Mouse (Mus musculus) limb, embryonic 10.5 days (tissue): ENCODE data around the gene Pradc1. TPM values are rescaled to one million over a fixed set of nuclear protein-coding genes. Genes with fewer than 3 reads are reported as not detected.

Source experiments
- DNase-seq: peaks from one replicate; pipeline ENCODE4 v3.0.0-alpha.2; 2017; ENCODE audit warnings: low spot score
- H3K27ac ChIP-seq: fragments of 300-500 bp; sonication (generic); 2 replicates; pipeline ENCODE4 v1.5.1; 2016; ENCODE audit warnings: mild to moderate bottlenecking
- H3K27me3 ChIP-seq: fragments of 300-500 bp; sonication (generic); 2 replicates; pipeline ENCODE4 v1.6.1; 2016; ENCODE audit warnings: low read depth, mild to moderate bottlenecking; ENCODE audit not compliant: poor library complexity, severe bottlenecking
- H3K36me3 ChIP-seq: fragments of 300-500 bp; sonication (generic); 2 replicates; pipeline ENCODE4 v1.6.1; 2016; ENCODE audit warnings: mild to moderate bottlenecking, moderate library complexity
- H3K4me1 ChIP-seq: fragments of 300-500 bp; sonication (generic); 2 replicates; pipeline ENCODE4 v1.6.1; 2016
- H3K4me3 ChIP-seq: fragments of 300-500 bp; sonication (generic); 2 replicates; pipeline ENCODE4 v1.5.1; 2016; ENCODE audit warnings: mild to moderate bottlenecking, moderate library complexity
- H3K9me3 ChIP-seq: fragments of 300-500 bp; sonication (generic); replicated peaks from 2 replicates; pipeline ENCODE4 v1.6.1; 2016; ENCODE audit warnings: mild to moderate bottlenecking
- WGBS: fragments of 180-500 bp; shearing (Covaris S2); methylation state at CpG from one replicate; pipeline ENCODE4 v1.1.7; 2016; 5-methylcytosine and 5-hydroxymethylcytosine counted together
- polyA plus RNA-seq: library from polyadenylated mRNA; unstranded; fragments of >200 nt; fragmentation: Nextera tagmentation; extraction: Ambion mirVana; gene quantifications from 2 replicates; pipeline ENCODE4 v1.2.1, GENCODE M21; 2016

Pradc1 gene
- polyA plus RNA-seq, 1 experiment from 2014 or later = 29.0 TPM

DNA sequence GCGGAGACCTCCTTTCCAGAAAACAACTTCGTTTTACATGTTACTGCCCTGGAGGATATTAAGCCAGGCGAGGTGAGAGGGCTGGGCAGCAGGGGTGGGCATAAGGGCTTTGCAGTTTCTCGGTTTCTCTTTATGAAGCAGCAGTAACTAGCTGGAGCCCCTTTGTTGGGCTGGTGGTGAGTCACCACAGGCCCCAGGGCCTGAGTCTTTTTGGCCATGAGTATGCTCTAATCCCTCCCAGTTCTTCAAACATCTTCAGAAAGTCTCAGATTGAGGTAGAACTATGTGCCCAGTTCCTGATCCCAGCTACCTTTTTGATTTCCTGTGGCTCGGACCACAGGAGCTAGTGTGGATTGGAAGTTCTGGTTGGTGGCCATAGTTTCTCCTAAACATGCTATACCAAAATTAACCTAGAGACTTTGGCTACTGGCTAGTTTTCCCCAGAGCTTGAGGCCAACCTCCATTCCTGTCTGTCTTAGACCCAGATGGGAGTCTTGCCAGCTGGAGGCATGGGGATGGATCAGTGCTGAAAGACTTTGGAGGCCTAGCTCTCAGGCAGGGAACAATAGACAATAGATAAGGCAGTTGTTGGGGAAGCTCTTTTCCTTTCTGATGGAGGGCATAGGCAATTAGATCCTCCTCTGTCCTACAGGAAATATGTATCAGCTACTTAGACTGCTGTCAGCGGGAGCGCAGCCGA lies 7.4 kb downstream of the Pradc1 start:
- H3K4me1 ChIP-seq = no peaks in the 10 kb centered on the region
- WGBS = 89% methylated on average over 8 of the region's 8 CpGs
- no peak overlapping the region for H3K27ac ChIP-seq
- no peak for DNase-seq
- H3K9me3 ChIP-seq = no peaks in the 10 kb centered on the region
- H3K4me3 ChIP-seq = no peak overlapping the region
- peaks cover 82% of the 10 kb centered on the region for H3K36me3 ChIP-seq
- H3K27me3 ChIP-seq = no peaks in the 10 kb centered on the region

DNA sequence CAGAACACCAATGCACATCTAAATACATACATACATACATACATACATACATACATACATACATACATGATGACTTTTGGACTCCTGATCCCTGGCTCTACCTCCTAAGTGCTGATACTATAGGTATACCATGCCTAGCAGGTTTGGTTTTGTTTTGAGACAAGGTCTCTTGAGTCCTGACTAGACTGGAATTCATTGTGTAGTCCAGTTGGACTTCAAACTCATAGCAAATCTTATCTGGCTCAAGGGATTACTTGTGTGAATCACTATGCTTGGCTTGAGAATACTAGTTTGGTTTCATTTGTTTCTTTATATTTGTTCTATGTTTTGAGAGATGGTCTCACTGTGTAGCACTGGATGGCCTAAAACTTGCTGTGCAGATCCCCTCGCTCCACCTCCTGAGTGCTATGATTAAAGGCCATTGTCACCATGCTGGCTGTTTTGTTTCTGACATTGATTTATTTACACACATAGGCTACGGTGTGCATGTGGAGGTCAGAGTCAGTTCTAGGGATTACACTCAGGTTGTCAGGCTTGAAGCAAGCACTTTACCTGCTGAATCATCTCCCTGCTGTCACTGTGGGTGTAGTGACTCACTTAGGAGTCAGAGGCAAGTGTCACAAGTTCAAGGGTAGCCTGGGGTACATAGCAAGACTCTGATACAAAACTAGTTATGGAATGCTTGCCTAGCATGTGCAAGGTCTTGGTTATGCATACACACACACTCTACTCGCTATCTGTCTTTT lies 8.1 kb downstream of the Pradc1 start:
- no peak overlapping the region for H3K27ac ChIP-seq
- no peaks in the 10 kb centered on the region for H3K27me3 ChIP-seq
- no peaks in the 10 kb centered on the region for H3K9me3 ChIP-seq
- H3K36me3 ChIP-seq = peaks cover 89% of the 10 kb centered on the region
- 91% methylated on average over 3 of the region's 3 CpGs for WGBS
- H3K4me3 ChIP-seq = no peak overlapping the region
- H3K4me1 ChIP-seq = no peaks in the 10 kb centered on the region
- DNase-seq = no peak

- H3K27ac ChIP-seq = no peak overlapping the region
- no peaks in the 10 kb centered on the region for H3K4me1 ChIP-seq
- no peaks in the 10 kb centered on the region for H3K9me3 ChIP-seq
- no peak for DNase-seq
- H3K36me3 ChIP-seq = peaks cover 81% of the 10 kb centered on the region
- H3K4me3 ChIP-seq = no peak overlapping the region
- WGBS = 92% methylated on average over 4 of the region's 4 CpGs
- no peaks in the 10 kb centered on the region for H3K27me3 ChIP-seq
These were observed 10.6 kb downstream of the Pradc1 start for GRCm38 (mm10) chr6:85441142-85441541.

- H3K36me3 ChIP-seq = peaks cover 38% of the 10 kb centered on the region
- no peaks in the 10 kb centered on the region for H3K9me3 ChIP-seq
- no peak overlapping the region for H3K27ac ChIP-seq
- WGBS = 90% methylated on average over 5 of the region's 6 CpGs
- H3K27me3 ChIP-seq = no peaks in the 10 kb centered on the region
- peaks cover 14% of the 10 kb centered on the region for H3K4me1 ChIP-seq
- DNase-seq = no peak
- no peak overlapping the region for H3K4me3 ChIP-seq
These were observed 15.1 kb downstream of the Pradc1 start for GRCm38 (mm10) chr6:85436631-85437030.

DNA sequence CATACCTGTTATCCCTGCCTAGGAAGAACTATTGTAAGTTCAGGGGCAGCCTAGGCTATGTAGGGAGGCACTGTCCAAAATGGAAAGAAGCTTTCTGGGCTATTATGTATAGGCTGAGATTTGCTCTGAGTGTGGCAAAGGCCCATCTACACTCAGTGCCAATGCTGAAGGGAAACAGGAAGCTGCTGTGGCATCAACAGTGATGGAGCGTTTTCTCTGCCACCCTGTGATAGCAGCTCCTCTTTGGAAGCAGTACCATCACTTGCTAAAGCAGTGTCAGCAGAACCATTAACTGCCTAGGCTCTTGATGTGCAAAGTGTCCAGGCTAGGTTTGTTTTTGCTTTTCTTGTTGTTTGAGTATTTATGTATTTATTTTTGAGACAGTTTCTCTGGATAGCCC lies 15.6 kb downstream of the Pradc1 start:
- 93% methylated on average over 1 of the region's 1 CpGs for WGBS
- H3K4me1 ChIP-seq = peaks cover 17% of the 10 kb centered on the region
- H3K27me3 ChIP-seq = no peaks in the 10 kb centered on the region
- no peak for DNase-seq
- H3K9me3 ChIP-seq = no peaks in the 10 kb centered on the region
- no peak overlapping the region for H3K4me3 ChIP-seq
- peaks cover 34% of the 10 kb centered on the region for H3K36me3 ChIP-seq
- no peak overlapping the region for H3K27ac ChIP-seq

DNA sequence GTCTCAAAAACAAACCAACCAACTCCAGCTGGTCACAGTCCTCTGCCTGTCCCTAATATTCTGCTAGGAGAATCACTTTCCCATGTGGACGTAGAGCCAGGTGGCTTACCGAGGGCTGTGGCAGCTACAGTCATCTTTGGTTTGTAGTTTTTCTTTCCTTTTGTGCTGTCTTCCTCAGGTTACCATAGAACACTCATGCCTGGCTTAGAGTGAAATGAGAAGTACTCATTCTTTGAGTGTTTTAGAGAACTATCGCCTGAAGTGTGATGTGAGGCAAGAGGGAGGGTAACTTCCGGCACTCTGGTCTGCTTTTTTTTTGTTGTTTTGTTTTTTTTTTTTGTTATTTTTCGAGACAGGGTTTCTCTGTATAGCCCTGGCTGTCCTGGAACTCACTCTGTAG lies 17.9 kb downstream of the Pradc1 start:
- H3K4me1 ChIP-seq = peaks cover 17% of the 10 kb centered on the region
- H3K27ac ChIP-seq = no peak overlapping the region
- no peaks in the 10 kb centered on the region for H3K27me3 ChIP-seq
- 84% methylated on average over 5 of the region's 5 CpGs for WGBS
- H3K4me3 ChIP-seq = no peak overlapping the region
- H3K36me3 ChIP-seq = peaks cover 10% of the 10 kb centered on the region
- DNase-seq = no peak
- no peaks in the 10 kb centered on the region for H3K9me3 ChIP-seq

GRCm38 (mm10) chr6:85431842-85432431 lies 19.8 kb downstream of the Pradc1 start, which contains the start of gene Smyd5:
Gene Smyd5, plus strand, starts transcription at chr6:85431989.
- H3K9me3 ChIP-seq = no peaks in the 10 kb centered on the region
- H3K36me3 ChIP-seq = no peaks in the 10 kb centered on the region
- peaks cover 9% of the 10 kb centered on the region for H3K27me3 ChIP-seq
- peak within 1 kb of the TSS; percentile 92 for H3K27ac ChIP-seq
- DNase-seq = peak; percentile 93
- WGBS = 1% methylated on average over 38 of the region's 39 CpGs
- H3K4me1 ChIP-seq = peaks cover 17% of the 10 kb centered on the region
- peak within 1 kb of the TSS; percentile 99 for H3K4me3 ChIP-seq

- Histone ChIP-seq H3K4me3 (peak overlapping the region; percentile 99), H3K27me3 (peaks cover 15% of the 10 kb centered on the region), H3K4me1 (peaks cover 17% of the 10 kb centered on the region), H3K9me3 (no peaks in the 10 kb centered on the region), H3K27ac (peak overlapping the region; percentile 92), H3K36me3 (no peaks in the 10 kb centered on the region)
- WGBS = 48% methylated on average over 8 of the region's 8 CpGs
- no peak for DNase-seq
These were observed 20.4 kb downstream of the Pradc1 start for GRCm38 (mm10) chr6:85431274-85431841.

DNA sequence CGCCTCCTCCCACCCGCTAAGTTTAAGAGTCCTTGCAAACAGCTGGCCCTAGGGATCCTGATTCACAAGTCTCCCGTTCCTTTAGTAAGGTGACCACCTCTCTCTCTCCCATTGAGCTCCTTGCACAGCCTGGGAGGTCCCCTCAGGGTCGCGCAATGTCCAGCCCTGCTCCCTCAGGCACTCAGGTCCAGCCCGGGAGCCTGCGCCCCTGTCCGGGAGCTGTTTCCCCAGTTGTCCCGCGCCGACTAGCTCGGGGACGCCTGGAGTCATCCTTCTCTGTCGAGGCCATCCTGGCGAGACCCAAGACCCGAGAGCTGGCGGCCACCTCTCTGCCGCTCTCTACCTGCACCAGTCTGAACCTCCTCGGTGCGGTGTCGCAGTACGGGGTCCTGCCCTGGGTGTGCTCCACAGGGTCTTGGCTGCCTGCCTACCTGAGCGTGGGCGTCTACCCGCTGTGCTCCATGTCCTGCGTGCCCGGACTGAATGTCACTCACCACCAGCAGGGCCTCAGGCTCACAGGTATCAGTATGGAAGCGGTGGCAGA lies 27.9 kb downstream of the Pradc1 start, which contains the start of gene Noto:
Gene Noto, plus strand, starts transcription at position 51 of the 544 bp plus-strand sequence.
- Histone ChIP-seq H3K36me3 (no peaks in the 10 kb centered on the region), H3K4me3 (peak within 1 kb of the TSS; percentile 4; the same call in 1 of the 2 replicates), H3K4me1 (peaks cover 10% of the 10 kb centered on the region), H3K27me3 (peaks cover 73% of the 10 kb centered on the region), H3K9me3 (no peaks in the 10 kb centered on the region), H3K27ac (no peak within 1 kb of the TSS)
- 11% methylated on average over 28 of the region's 28 CpGs for whole genome bisulfite sequencing
- DNase-seq = peak; percentile 41

DNA sequence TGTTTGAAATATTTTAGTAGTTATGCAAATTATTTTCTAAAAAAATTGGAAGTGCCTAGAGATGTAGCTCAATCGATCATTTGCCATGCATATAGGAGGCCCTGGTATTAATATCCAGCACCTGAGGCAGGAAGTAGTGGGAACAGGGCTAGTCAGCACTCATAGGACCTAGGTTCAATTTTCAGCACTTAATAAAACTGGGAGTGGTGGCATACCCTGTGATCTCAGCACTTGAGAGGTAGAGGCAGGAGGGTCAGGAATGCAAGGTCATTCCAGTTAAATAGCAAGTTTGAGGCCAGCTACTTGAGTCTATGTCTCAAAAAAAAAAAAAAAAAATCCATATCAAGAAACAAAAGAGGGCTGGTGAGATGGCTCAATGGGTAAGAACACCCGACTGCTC lies 32.6 kb downstream of the Pradc1 start:
- no peak overlapping the region for H3K4me3 ChIP-seq
- no peaks in the 10 kb centered on the region for H3K9me3 ChIP-seq
- no peak for DNase-seq
- peaks cover 48% of the 10 kb centered on the region for H3K27me3 ChIP-seq
- no peak overlapping the region for H3K27ac ChIP-seq
- H3K4me1 ChIP-seq = peaks cover 9% of the 10 kb centered on the region
- WGBS = 89% methylated on average over 2 of the region's 2 CpGs
- H3K36me3 ChIP-seq = no peaks in the 10 kb centered on the region

- no peaks in the 10 kb centered on the region for H3K4me1 ChIP-seq
- WGBS = 49% methylated on average over 3 of the region's 3 CpGs
- H3K9me3 ChIP-seq = no peaks in the 10 kb centered on the region
- H3K27me3 ChIP-seq = peaks cover 17% of the 10 kb centered on the region
- no peak overlapping the region for H3K4me3 ChIP-seq
- H3K36me3 ChIP-seq = no peaks in the 10 kb centered on the region
- H3K27ac ChIP-seq = no peak overlapping the region
- no peak for DNase-seq
These were observed 35.9 kb downstream of the Pradc1 start for GRCm38 (mm10) chr6:85415829-85416228.

DNA sequence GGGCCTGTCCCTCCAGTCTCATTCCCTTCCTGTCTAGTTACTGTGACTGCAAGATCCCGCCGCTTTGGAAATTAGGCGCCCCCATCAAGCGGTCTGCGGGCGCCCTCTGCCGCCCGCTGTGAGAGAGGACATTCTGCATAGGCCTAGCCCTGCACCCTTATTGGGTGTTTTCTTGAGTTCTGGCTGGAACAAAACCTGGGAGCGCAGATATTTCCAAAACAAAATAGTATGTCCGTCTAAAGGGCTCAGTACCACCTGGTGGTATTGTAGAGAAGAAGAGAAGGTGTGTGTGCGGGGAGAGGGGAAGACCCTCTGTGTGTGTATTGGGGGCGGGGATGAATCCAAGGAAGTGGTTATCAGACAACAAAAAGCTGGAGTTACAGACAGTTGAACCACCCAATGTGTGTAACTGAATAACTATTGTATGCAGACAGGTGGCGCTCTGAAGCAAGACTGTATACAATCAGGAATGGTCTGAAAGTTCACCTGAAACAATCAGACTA lies 40.9 kb downstream of the Pradc1 start:
- no peak overlapping the region for H3K27ac ChIP-seq

More for the DNA sequence above, 40.9 kb downstream of the Pradc1 start:
- Histone ChIP-seq H3K4me3 (no peak overlapping the region), H3K36me3 (no peaks in the 10 kb centered on the region), H3K4me1 (peaks cover 11% of the 10 kb centered on the region), H3K9me3 (no peaks in the 10 kb centered on the region), H3K27me3 (peaks cover 64% of the 10 kb centered on the region)
- DNase-seq = peak; percentile 85
- WGBS = 9% methylated on average over 13 of the region's 13 CpGs
